Mouse (Mus musculus) midbrain, postnatal 0 days (tissue): ENCODE data around the gene Ap1m1. TPM values are rescaled to one million over a fixed set of nuclear protein-coding genes. Genes with fewer than 3 reads are reported as not detected.
A peak's percentile ranks its signal among the peaks of the same experiment; 100 is the strongest.

Experiments
- ATAC-seq: fragments of 200-750 bp; cut with Nextera tagmentation; 2 replicates; pipeline ENCODE4 v1.8.0; 2017; ENCODE audit warnings: moderate number of reproducible peaks, mild to moderate bottlenecking, moderate TSS enrichment, moderate library complexity; ENCODE audit not compliant: low FRiP score
- DNase-seq: peaks from one replicate; pipeline ENCODE4 v3.0.0-alpha.2; 2015; ENCODE audit warnings: low spot score
- H3K27ac ChIP-seq: fragments of 300-500 bp; sonication (generic); 2 replicates; pipeline ENCODE4 v1.5.1; 2014; ENCODE audit warnings: low read depth, mild to moderate bottlenecking, low read length, mixed read lengths
- H3K27me3 ChIP-seq: fragments of 300-500 bp; sonication (generic); 2 replicates; pipeline ENCODE4 v1.6.1; 2014; ENCODE audit warnings: low read length, control low read depth, mixed read lengths; ENCODE audit not compliant: insufficient read depth
- H3K36me3 ChIP-seq: fragments of 300-500 bp; sonication (generic); 2 replicates; pipeline ENCODE4 v1.6.1; 2014; ENCODE audit warnings: low read length, control low read depth, mixed read lengths; ENCODE audit not compliant: insufficient read depth
- H3K4me1 ChIP-seq: fragments of 300-500 bp; sonication (generic); 2 replicates; pipeline ENCODE4 v1.6.1; 2014; ENCODE audit warnings: mild to moderate bottlenecking, control low read depth, antibody characterized with exemption, low read length, mixed read lengths; ENCODE audit not compliant: insufficient read depth
- H3K4me2 ChIP-seq: fragments of 300-500 bp; sonication (generic); 2 replicates; pipeline ENCODE4 v1.6.1; 2014; ENCODE audit warnings: low read depth, mild to moderate bottlenecking, low read length, mixed read lengths; ENCODE audit not compliant: poor library complexity, severe bottlenecking
- H3K4me3 ChIP-seq: fragments of 300-500 bp; sonication (generic); 2 replicates; pipeline ENCODE4 v1.5.1; 2014; ENCODE audit warnings: low read depth, mild to moderate bottlenecking, low read length, moderate library complexity
- H3K9ac ChIP-seq: fragments of 300-500 bp; sonication (generic); replicated peaks from 2 replicates; pipeline ENCODE4 v1.6.1; 2014; ENCODE audit warnings: mild to moderate bottlenecking, low read length, moderate library complexity, mixed read lengths; ENCODE audit not compliant: poor library complexity, severe bottlenecking
- H3K9me3 ChIP-seq: fragments of 300-500 bp; sonication (generic); 2 replicates; pipeline ENCODE4 v1.6.1; 2016; ENCODE audit warnings: low read length, control low read depth
- CTCF ChIP-seq: IDR thresholded peaks from 2 replicates; pipeline ENCODE4 v1.5.1; 2016; ENCODE audit warnings: antibody characterized with exemption, mild to moderate bottlenecking
- WGBS: fragments of 180-500 bp; shearing (Covaris S2); extraction: QIAGEN DNeasy Blood & Tissue Kit; methylation state at CpG from one replicate; pipeline ENCODE4 v1.1.7; 2014; 5-methylcytosine and 5-hydroxymethylcytosine counted together
- polyA plus RNA-seq: library from polyadenylated mRNA; unstranded; fragments of >200 nt; fragmentation: Nextera tagmentation; extraction: Ambion mirVana; gene quantifications from 2 replicates; pipeline ENCODE4 v1.2.1, GENCODE M21; 2015
- total RNA-seq: library from RNA; depleted of rRNA; stranded (reverse); fragments of >200 nt; gene quantifications from 2 replicates; pipeline ENCODE4 v1.2.3, GENCODE M21; 2014

The Ap1m1 gene
- total and polyA plus RNA-seq, 2 experiments from 2014 or later, result 81.8 to 252 TPM

GRCm38 (mm10) chr8:72271691-72272090 is 31.9 kb downstream of the Ap1m1 start:
- 64% methylated on average over 3 of the region's 3 CpGs for WGBS
- no peak overlapping the region for H3K9ac ChIP-seq
- H3K27me3 ChIP-seq, result no peaks in the 10 kb centered on the region
- no peak for TF ChIP-seq CTCF
- DNase-seq (no peak), ATAC-seq (no peak)
- H3K4me2 ChIP-seq, result no peak overlapping the region
- no peak overlapping the region for H3K27ac ChIP-seq
- no peaks in the 10 kb centered on the region for H3K9me3 ChIP-seq
- no peaks in the 10 kb centered on the region for H3K4me1 ChIP-seq
- H3K4me3 ChIP-seq, result no peak overlapping the region
- H3K36me3 ChIP-seq, result no peaks in the 10 kb centered on the region

- H3K9ac ChIP-seq, result no peak overlapping the region
- DNase-seq, result peak; percentile 36
- no peak overlapping the region for H3K4me2 ChIP-seq
- H3K27ac ChIP-seq, result no peak overlapping the region
- no peak overlapping the region for H3K4me3 ChIP-seq
- no peaks in the 10 kb centered on the region for H3K4me1 ChIP-seq
- TF ChIP-seq CTCF, result peak; percentile 62
- ATAC-seq, result no peak
- no peaks in the 10 kb centered on the region for H3K36me3 ChIP-seq
- 33% methylated on average over 3 of the region's 3 CpGs for WGBS
- no peaks in the 10 kb centered on the region for H3K27me3 ChIP-seq
- H3K9me3 ChIP-seq, result no peaks in the 10 kb centered on the region
Measured at GRCm38 (mm10) chr8:72272361-72272760, 32.5 kb downstream of the Ap1m1 start.

- no peaks in the 10 kb centered on the region for H3K4me1 ChIP-seq
- no peaks in the 10 kb centered on the region for H3K9me3 ChIP-seq
- no peak overlapping the region for H3K4me2 ChIP-seq
- DNase-seq (no peak), ATAC-seq (no peak)
- H3K36me3 ChIP-seq, result no peaks in the 10 kb centered on the region
- WGBS, result 56% methylated on average over 1 of the region's 1 CpGs
- H3K27ac ChIP-seq, result no peak overlapping the region
- H3K9ac ChIP-seq, result no peak overlapping the region
- no peaks in the 10 kb centered on the region for H3K27me3 ChIP-seq
- no peak for TF ChIP-seq CTCF
- no peak overlapping the region for H3K4me3 ChIP-seq
Measured at GRCm38 (mm10) chr8:72273111-72273770, 33.4 kb downstream of the Ap1m1 start.

GRCm38 (mm10) chr8:72273807-72274206 is 34.0 kb downstream of the Ap1m1 start:
- H3K4me1 ChIP-seq, result no peaks in the 10 kb centered on the region
- H3K27ac ChIP-seq, result no peak overlapping the region
- H3K4me3 ChIP-seq, result no peak overlapping the region
- no peak overlapping the region for H3K4me2 ChIP-seq
- no peaks in the 10 kb centered on the region for H3K27me3 ChIP-seq
- DNase-seq (no peak), ATAC-seq (no peak)
- TF ChIP-seq CTCF, result no peak
- 74% methylated on average over 5 of the region's 5 CpGs for WGBS
- H3K9ac ChIP-seq, result no peak overlapping the region
- no peaks in the 10 kb centered on the region for H3K9me3 ChIP-seq
- H3K36me3 ChIP-seq, result no peaks in the 10 kb centered on the region

GRCm38 (mm10) chr8:72277244-72277643 is 37.4 kb downstream of the Ap1m1 start:
- no peak overlapping the region for H3K4me3 ChIP-seq
- H3K9me3 ChIP-seq, result no peaks in the 10 kb centered on the region
- no peaks in the 10 kb centered on the region for H3K27me3 ChIP-seq
- H3K9ac ChIP-seq, result no peak overlapping the region
- H3K27ac ChIP-seq, result no peak overlapping the region
- 87% methylated on average over 3 of the region's 3 CpGs for WGBS
- no peak overlapping the region for H3K4me2 ChIP-seq
- no peaks in the 10 kb centered on the region for H3K4me1 ChIP-seq
- no peak for DNase-seq
- ATAC-seq, result no peak
- H3K36me3 ChIP-seq, result no peaks in the 10 kb centered on the region
- no peak for TF ChIP-seq CTCF

- Histone ChIP-seq H3K4me3 (no peak overlapping the region), H3K9me3 (no peaks in the 10 kb centered on the region), H3K36me3 (no peaks in the 10 kb centered on the region), H3K4me2 (no peak overlapping the region), H3K4me1 (no peaks in the 10 kb centered on the region), H3K27ac (no peak overlapping the region), H3K27me3 (no peaks in the 10 kb centered on the region), H3K9ac (no peak overlapping the region)
- ATAC-seq (no peak), DNase-seq (no peak)
- WGBS, result 81% methylated on average over 7 of the region's 7 CpGs
- TF ChIP-seq CTCF, result no peak
Measured at GRCm38 (mm10) chr8:72279151-72279550, 39.3 kb downstream of the Ap1m1 start.
